Mouse (Mus musculus) ES-E14 (cell line): ENCODE measurements around the gene Kansl1l. TPM values are rescaled to one million over a fixed set of nuclear protein-coding genes. Genes with fewer than 3 reads are reported as not detected.

Experiments
- DNase-seq: peaks from one replicate; pipeline ENCODE4 v3.0.0-alpha.2; 2013; ENCODE audit warnings: low read depth, low spot score
- H3K27ac ChIP-seq: 2 replicates; pipeline ENCODE4 v1.5.1; 2012; ENCODE audit warnings: low read depth, mild to moderate bottlenecking, low read length, moderate library complexity, mixed read lengths; ENCODE audit not compliant: poor library complexity, insufficient read depth, severe bottlenecking
- H3K36me3 ChIP-seq: 2 replicates; pipeline ENCODE4 v1.6.1; 2012; ENCODE audit warnings: mild to moderate bottlenecking, low read length, moderate library complexity, mixed read lengths; ENCODE audit not compliant: control insufficient read depth, poor library complexity, insufficient read depth, severe bottlenecking
- H3K4me1 ChIP-seq, 2 experiments: fragments of 150-350 bp in 1 of 2; sonication (generic) in 1 of 2; 2 replicates each; pipeline ENCODE4 v1.6.1; 2012; ENCODE audit warnings: low read length in 2 of 2, mild to moderate bottlenecking in 1 of 2, mixed read lengths in 1 of 2; ENCODE audit not compliant: control insufficient read depth in 2 of 2, insufficient read depth in 2 of 2, poor library complexity in 1 of 2
- H3K4me3 ChIP-seq, 2 experiments: fragments of 150-350 bp in 1 of 2; sonication (generic) in 1 of 2; 2 replicates each; pipeline ENCODE4 v1.5.1; 2012; ENCODE audit warnings: low read length in 2 of 2, low read depth in 1 of 2, mild to moderate bottlenecking in 1 of 2, mixed read lengths in 1 of 2; ENCODE audit not compliant: insufficient read depth in 1 of 2, poor library complexity in 1 of 2, severe bottlenecking in 1 of 2
- H3K9ac ChIP-seq: 2 replicates; pipeline ENCODE4 v1.6.1; 2012; ENCODE audit warnings: low read depth, mild to moderate bottlenecking, low read length, mixed read lengths; ENCODE audit not compliant: poor library complexity, insufficient read depth, severe bottlenecking
- H3K9me3 ChIP-seq: fragments of 150-350 bp; sonication (generic); 2 replicates; pipeline ENCODE4 v1.6.1; 2012; ENCODE audit warnings: low read depth, mild to moderate bottlenecking, low read length; ENCODE audit not compliant: control insufficient read depth, insufficient read depth
- CHD2 ChIP-seq: IDR thresholded peaks from 2 replicates; pipeline ENCODE4 v1.6.1; 2014; ENCODE audit warnings: mild to moderate bottlenecking, low read depth, low read length, inconsistent platforms
- HCFC1 ChIP-seq: IDR thresholded peaks from 2 replicates; pipeline ENCODE4 v1.6.1; 2012; ENCODE audit warnings: low read length, inconsistent platforms, borderline replicate concordance; ENCODE audit not compliant: insufficient read depth
- MAFK ChIP-seq: IDR thresholded peaks from 2 replicates; pipeline ENCODE4 v1.6.1; 2014; ENCODE audit warnings: mild to moderate bottlenecking, low read depth, low read length, inconsistent platforms; ENCODE audit not compliant: insufficient read depth
- ZC3H11A ChIP-seq: IDR thresholded peaks from 2 replicates; pipeline ENCODE4 v1.6.1; 2012; ENCODE audit warnings: low read depth, mild to moderate bottlenecking, inconsistent platforms, low read length, borderline replicate concordance
- ZNF384 ChIP-seq: IDR thresholded peaks from 2 replicates; pipeline ENCODE4 v1.6.1; 2012; ENCODE audit warnings: low read depth, low read length, inconsistent platforms
- in situ Hi-C, 2 experiments: fragments of 600-800 bp; cut with MboI; formaldehyde crosslinking; loops; one replicate each; pipeline ENCODE4 v1.15.1; 2025; ENCODE audit warnings: low sequenced_read_pairs in 2 of 2, inconsistent platforms in 1 of 2; ENCODE audit not compliant: unreplicated experiment in 2 of 2
- total RNA-seq: library from RNA; depleted of rRNA; stranded (reverse); fragments of 300-350 nt; gene quantifications from 2 replicates; pipeline ENCODE4 v1.2.3, GENCODE M21; 2012

Gene Kansl1l
- total RNA-seq, 1 experiment: 3.3 TPM

DNA sequence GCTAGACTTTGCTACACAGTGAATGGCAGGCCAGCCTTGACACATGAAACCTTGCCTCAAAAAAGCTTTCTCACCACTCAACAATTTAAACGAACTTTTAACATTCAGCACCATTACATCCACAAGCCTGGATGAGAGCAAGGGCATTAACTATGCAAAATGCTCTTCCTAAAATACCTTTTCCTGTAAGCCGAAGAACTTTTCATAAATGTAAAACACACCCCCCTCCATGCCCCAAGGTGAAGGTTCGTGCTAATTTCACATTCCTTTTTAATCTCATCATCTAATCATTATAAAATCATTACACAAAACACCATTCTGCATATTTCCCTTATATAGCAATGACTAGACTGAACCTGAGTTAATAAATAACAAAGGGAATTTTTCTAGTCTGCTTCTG lies 19.8 kb upstream of the Kansl1l start:
- no peak for DNase-seq
- Histone ChIP-seq H3K4me1 (no peaks in the 10 kb centered on the region), H3K36me3 (no peaks in the 10 kb centered on the region; the same call in 1 of the 2 replicates), H3K4me3 (no peak overlapping the region), H3K9me3 (no peaks in the 10 kb centered on the region), H3K27ac (no peak overlapping the region), H3K9ac (no peak overlapping the region)
- TF ChIP-seq ZC3H11A (no peak), CHD2 (no peak), MAFK (no peak)
- in situ Hi-C loops: loop anchor here in 1 of 2 experiments (25.0 kb wide), 1 partner anchor 725 kb away; no protein-coding TSS in a partner anchor

- H3K27ac ChIP-seq: no peak overlapping the region
- no peaks in the 10 kb centered on the region; the same call in 1 of the 2 replicates for H3K36me3 ChIP-seq
- no peaks in the 10 kb centered on the region for H3K9me3 ChIP-seq
- in situ Hi-C loops: loop anchor here in 1 of 2 experiments (25.0 kb wide), 1 partner anchor 720 kb away; no protein-coding TSS in a partner anchor
- TF ChIP-seq ZC3H11A: no peak
- no peak for TF ChIP-seq ZNF384
- no peak for TF ChIP-seq MAFK
- TF ChIP-seq CHD2: no peak
- no peak for TF ChIP-seq HCFC1
- no peak overlapping the region for H3K9ac ChIP-seq
- no peaks in the 10 kb centered on the region for H3K4me1 ChIP-seq
- H3K4me3 ChIP-seq: no peak overlapping the region
- DNase-seq: no peak
Observed at GRCm38 (mm10) chr1:66832636-66833165, 15.3 kb upstream of the Kansl1l start.

- TF ChIP-seq HCFC1 (no peak), ZC3H11A (no peak), ZNF384 (no peak), CHD2 (no peak), MAFK (no peak)
- DNase-seq: no peak
- Histone ChIP-seq H3K9me3 (no peaks in the 10 kb centered on the region), H3K9ac (no peak overlapping the region), H3K27ac (no peak overlapping the region), H3K4me1 (no peaks in the 10 kb centered on the region), H3K4me3 (no peak overlapping the region), H3K36me3 (no peaks in the 10 kb centered on the region; the same call in 1 of the 2 replicates)
- in situ Hi-C loops: loop anchor here in 1 of 2 experiments (25.0 kb wide), 1 partner anchor 720 kb away; no protein-coding TSS in a partner anchor
Observed at GRCm38 (mm10) chr1:66831824-66832600, 14.7 kb upstream of the Kansl1l start.

DNA sequence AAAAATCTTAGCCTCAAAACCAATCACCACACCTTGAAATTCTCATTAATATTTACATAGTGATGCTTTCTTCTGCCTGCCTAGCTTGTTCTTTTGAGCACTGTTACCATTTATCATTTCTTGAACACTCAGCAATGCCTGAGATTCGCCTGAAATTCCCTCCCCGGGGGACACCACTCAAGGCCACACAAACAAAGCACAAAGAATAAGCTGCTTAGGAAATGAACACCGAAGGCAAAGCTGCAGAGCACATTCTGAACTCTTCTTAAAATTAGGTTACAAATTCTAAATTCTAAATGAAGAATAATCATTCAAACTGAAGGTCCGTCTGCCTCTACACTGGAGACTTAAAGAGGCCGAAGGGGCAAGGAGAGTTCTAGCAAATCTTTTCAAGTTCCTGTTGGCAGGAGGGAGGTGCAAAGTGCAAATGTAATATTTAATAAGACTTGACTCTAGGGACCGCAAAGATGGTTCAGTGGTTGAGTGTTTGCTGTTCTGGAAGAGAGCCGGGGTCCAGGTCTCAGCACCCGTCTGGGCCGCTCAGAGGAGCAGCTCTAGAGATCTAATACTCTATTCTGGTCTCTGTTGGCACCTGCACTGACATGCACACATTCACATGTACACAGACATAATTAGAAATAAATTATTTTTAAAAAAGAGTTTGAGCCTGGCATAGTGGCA lies 12.2 kb upstream of the Kansl1l start:
- no peak overlapping the region for H3K4me3 ChIP-seq
- H3K27ac ChIP-seq: no peak overlapping the region
- in situ Hi-C loops: loop anchor here in 1 of 2 experiments (25.0 kb wide), 1 partner anchor 717 kb away; no protein-coding TSS in a partner anchor
- H3K9ac ChIP-seq: no peak overlapping the region
- H3K4me1 ChIP-seq: no peaks in the 10 kb centered on the region
- DNase-seq: no peak
- no peak for TF ChIP-seq MAFK
- TF ChIP-seq HCFC1: no peak
- no peak for TF ChIP-seq CHD2
- no peak for TF ChIP-seq ZNF384
- TF ChIP-seq ZC3H11A: no peak
- no peaks in the 10 kb centered on the region for H3K36me3 ChIP-seq
- H3K9me3 ChIP-seq: no peaks in the 10 kb centered on the region
